Mouse (Mus musculus): ENCODE data around the gene Qrfpr.

Qrfpr gene

GRCm38 (mm10) chr3:36221743-36222682, at the start of gene Qrfpr:
Qrfpr (minus strand) TSS chr3:36222313.
- DNase-seq (ENCODE audit: low read depth in 1 of 2, low spot score in 2 of 2): no peak

- DNase-seq (ENCODE audit: low read depth in 1 of 2, low spot score in 2 of 2): no peak
Observed at GRCm38 (mm10) chr3:36263873-36264272, 41.8 kb upstream of the Qrfpr start.

DNA sequence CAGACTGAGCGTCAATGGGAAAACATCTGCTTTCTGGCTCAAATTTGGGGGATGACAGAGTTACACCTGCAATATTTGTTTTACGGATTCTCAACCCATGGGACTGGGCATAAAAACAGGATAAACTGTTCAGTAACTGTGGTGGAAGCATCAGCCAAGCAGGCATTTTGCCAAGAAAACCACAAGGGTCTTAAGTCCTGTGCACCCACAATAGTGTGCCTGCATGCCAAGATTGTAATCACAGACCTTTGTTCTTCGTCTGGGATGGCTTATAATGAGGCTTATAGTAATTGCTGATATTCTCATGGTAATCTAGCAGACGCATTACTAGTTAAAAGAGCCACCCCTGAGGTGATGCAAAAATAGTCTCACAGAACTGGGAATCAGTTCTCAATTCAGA, 41.2 kb upstream of the Qrfpr start:
- DNase-seq (ENCODE audit: low read depth in 1 of 2, low spot score in 2 of 2): no peak

DNA sequence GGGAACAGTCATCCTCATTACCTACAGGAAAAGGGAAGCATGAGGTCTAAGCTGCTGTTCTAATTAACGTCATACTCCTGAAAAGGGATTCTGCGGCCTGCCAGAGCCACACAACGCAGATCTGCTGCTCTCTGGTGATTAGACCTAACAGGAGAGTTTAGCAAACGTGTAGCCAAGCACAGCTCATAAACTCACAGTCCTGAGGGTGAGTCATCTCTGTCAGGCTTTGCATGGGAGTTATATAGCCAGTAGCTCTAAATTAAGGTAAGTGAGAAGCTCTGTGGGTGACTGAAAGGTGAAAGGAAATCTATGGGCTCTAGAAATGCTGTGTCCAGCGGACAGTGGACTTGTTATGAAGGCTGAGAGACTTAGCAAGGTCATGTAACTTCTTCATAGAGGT, 28.5 kb upstream of the Qrfpr start:
- DNase-seq (ENCODE audit: low read depth in 1 of 2, low spot score in 2 of 2): no peak

- DNase-seq (ENCODE audit: low read depth in 1 of 2, low spot score in 2 of 2): no peak
Observed at GRCm38 (mm10) chr3:36248446-36248845, 26.3 kb upstream of the Qrfpr start.

DNA sequence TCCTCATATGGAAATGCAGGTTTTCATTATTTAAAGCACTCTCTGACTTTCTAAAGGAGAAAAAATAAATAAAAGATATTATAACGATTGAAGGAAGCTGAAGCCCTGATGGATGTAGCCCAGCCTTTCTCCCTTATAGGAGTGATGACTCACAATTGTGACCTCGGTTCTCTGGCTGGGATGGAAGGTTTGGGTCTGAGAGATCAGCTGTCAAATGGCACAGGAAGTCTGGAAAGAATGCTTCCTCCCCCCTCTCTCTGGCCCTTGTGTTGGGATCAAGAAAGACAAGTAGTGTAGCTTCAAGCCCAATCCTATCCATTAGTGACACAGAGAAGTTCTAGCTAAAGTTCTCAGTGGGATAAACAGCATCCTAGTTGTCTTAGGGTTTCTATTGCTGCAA, 7.8 kb upstream of the Qrfpr start:
- DNase-seq (ENCODE audit: low read depth in 1 of 2, low spot score in 2 of 2): no peak

GRCm38 (mm10) chr3:36227246-36227645, 5.1 kb upstream of the Qrfpr start:
- no peak for DNase-seq (ENCODE audit: low read depth in 1 of 2, low spot score in 2 of 2)

DNA sequence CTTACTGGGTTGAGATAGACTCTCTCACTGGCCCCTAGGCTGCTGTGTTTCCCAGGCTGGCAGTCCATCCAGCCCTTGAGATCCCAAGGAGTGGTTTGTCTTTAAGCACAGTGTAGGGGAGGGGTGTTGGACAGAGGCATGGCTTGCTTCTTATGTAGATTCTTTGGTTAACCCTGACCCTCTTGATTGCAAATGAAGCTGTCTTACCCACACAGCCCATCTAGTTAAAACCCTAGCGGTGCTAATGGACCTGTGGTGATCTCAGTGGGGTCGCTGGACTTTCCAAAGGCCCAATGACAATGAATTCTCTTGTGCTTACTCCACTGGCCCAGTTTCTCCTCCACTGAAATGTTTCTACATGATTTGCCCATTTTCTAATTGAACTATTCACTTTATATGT, 1.2 kb upstream of the Qrfpr start:
- DNase-seq (ENCODE audit: low read depth in 1 of 2, low spot score in 2 of 2): no peak

DNA sequence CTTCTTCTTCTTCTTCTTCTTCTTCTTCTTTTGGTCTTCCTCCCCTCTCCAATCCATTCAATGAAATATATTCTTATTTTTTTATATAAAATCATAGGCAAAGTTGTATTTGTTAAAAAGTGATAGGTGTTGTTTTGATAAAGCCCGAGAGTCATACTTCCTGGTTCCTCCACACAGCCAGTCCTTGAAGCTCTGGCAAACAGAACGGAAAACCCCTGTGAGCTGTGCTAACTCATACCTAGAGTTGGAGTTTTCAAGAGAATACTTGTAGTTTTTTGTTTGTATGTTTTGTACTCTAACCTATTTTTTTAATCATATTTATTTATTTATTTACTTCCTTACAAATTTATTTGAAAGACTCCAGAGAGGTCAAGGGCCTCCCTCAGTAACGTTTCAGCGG, 9.4 kb downstream of the Qrfpr start:
- no peak for DNase-seq (ENCODE audit: low read depth in 1 of 2, low spot score in 2 of 2)

- DNase-seq (ENCODE audit: low read depth in 1 of 2, low spot score in 2 of 2): no peak
Observed at GRCm38 (mm10) chr3:36210939-36211338, 11.2 kb downstream of the Qrfpr start.

DNA sequence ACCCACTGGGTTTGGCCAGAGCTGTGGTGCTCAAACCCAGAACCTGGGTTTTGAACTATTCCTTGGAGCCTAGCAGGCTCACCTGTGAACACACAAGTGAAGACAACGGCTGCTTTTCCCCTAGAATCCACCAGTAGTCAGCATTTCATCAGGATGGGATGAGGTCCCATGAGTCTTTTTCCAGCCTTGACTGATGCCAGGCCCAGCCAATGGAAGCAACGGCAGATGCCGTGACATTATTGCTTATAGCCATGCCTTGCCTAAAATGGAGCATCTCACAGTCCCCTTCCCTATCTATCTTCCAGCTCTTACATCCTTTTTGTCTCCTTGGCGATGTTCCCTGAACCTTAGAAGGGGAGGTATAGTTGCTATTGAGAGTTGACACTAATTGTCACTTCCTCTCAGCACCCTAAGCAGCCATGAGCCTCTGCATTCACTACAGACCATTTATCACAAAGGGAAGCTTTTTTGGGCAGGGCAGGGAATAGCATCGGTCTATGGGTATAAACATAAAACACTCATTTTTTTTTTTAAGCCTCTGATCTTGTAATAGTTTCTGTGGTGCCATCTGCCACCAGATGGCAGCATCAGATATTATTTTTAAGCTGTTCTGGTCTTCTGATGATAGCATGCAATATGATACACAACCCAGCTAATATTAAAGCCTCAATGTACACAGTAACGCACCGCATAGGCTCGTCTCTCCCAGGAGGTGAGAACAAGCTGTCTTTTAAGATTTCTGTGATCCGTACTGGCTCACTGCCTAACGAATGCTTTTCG, 12.1 kb downstream of the Qrfpr start:
- no peak for DNase-seq (ENCODE audit: low read depth in 1 of 2, low spot score in 2 of 2)

DNA sequence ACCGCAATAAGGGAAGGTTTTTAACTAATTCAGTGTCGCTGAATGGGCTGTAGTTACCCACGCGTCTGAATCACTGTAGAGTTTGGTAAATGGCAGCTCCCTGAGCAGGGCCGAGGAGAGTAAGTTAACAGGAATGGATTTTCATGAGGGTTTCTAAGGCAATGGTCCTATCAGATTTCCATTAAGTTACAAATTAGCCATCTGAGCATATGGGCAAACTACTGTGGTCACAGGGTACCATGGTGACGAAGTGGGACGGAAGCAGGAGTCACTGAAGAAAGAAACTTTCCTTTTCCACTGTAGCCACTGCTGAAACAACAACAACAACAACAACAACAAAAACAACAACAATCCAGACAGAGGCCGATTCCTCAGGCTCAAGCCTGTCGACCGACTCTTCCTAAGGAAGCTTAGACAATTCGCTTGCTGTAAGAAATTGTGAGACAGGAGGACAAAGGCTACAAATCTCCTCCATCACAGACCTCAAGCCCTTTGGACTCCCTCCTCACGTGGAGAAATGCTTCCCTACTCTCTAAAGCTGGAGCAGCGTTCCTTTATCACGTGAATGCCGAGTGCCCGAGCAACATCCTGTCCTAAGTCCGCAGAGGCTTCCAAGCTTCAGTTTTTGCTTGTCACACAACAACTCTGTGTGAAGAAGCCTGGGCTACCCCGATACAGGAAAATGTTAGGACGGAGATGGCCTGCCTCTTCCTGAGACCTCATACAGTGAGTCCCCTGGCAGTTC, 14.4 kb downstream of the Qrfpr start:
- DNase-seq (ENCODE audit: low read depth in 1 of 2, low spot score in 2 of 2): no peak

DNA sequence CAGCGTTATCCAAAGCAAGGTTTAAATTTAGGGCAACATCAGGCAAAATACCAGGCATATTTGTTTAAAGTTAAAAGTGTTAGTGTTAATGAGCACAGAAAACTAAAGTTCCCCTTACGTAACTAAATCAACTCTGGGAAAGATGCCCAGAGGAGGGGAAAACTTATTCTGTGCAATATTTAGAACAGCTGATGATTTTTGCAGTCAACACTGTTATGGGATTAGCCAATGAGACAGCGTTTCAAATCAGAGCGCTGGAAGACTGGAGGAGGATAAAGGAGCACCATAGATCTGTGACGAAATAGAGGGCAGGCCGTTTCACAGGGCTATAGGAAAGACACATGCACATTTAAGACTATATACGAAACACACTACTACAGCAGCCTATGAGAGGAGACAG, 19.2 kb downstream of the Qrfpr start:
- no peak for DNase-seq (ENCODE audit: low read depth in 1 of 2, low spot score in 2 of 2)

GRCm38 (mm10) chr3:36201098-36201497, 21.0 kb downstream of the Qrfpr start:
- no peak for DNase-seq (ENCODE audit: low read depth in 1 of 2, low spot score in 2 of 2)

DNA sequence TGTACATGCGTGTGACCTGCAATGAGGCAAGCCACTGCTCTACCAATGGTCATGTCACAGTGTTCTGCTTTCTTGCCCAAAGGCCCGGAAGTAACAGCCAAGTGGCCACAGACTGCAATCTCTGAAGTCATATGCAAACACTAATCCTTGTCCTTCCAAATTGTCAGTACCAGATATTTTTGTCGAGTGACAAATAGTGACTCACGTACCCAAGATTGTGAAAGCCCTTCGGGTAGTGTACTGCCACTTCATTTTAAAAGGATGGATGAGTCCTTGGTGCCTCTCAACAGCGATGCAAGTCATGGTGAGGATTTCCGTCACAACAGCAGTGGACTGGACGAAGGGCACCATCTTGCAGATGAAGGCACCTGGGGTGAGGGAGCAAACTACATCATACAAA, 32.9 kb downstream of the Qrfpr start:
- DNase-seq (ENCODE audit: low read depth in 1 of 2, low spot score in 2 of 2): no peak

GRCm38 (mm10) chr3:36186510-36186909, 35.6 kb downstream of the Qrfpr start:
- no peak for DNase-seq (ENCODE audit: low read depth in 1 of 2, low spot score in 2 of 2)

DNA sequence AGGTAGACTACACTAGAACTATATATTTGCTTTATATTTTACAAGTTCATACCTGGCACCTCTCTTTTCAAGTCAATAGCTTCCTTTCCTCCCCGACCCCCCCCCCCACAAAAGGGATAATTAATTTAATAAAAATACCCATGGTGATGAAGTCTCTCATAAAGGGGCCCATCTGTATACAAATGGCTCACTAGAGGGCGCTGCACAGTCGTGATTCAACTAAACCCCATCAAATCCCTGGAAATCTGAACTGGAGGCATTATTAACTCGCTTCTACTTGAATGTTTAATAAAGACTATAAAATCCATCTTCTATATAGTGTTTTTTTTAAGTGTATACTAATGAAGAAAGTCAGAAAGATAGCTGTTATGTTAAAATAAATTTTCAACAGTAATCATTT, 40.6 kb downstream of the Qrfpr start:
- no peak for DNase-seq (ENCODE audit: low read depth in 1 of 2, low spot score in 2 of 2)

DNA sequence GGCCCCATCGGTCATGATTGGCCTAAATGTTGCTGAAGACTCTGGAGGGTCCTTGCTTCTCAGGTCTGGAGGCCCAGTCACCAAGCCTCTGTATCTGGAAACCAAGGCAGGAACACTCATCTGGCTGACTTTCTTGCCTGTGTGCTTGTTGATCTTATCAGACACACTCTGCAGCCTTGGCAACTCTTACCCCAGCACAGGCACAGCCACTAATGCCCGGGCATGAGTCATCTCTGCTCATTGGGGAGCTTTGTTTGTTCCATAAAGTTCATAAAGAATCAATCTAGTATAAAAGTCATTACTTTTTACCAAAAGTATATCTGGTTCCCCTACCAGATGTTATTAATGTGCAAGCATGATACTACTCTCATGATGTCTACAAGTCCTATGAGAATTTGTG, 48.4 kb downstream of the Qrfpr start:
- DNase-seq (ENCODE audit: low read depth in 1 of 2, low spot score in 2 of 2): no peak

DNA sequence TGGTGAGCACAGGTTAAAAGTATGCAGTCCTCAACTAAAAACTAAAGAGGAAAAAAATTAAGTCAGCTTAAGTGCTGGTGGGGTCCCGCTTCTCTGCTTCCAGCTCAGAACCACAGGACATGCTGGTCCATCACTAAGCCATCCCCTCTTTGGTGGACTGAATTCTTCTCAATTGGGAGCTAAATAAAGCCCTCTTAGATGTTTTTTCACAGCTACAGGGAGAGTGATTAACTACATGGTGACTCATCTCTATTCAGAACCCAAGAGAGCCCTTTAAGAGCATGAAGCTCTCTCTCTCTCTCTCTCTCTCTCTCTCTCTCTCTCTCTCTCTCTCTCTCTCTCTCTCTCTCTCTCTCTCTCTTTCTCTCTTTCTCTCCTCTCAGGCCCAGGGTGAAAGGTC, 50.8 kb downstream of the Qrfpr start:
- DNase-seq (ENCODE audit: low read depth in 1 of 2, low spot score in 2 of 2): no peak

DNA sequence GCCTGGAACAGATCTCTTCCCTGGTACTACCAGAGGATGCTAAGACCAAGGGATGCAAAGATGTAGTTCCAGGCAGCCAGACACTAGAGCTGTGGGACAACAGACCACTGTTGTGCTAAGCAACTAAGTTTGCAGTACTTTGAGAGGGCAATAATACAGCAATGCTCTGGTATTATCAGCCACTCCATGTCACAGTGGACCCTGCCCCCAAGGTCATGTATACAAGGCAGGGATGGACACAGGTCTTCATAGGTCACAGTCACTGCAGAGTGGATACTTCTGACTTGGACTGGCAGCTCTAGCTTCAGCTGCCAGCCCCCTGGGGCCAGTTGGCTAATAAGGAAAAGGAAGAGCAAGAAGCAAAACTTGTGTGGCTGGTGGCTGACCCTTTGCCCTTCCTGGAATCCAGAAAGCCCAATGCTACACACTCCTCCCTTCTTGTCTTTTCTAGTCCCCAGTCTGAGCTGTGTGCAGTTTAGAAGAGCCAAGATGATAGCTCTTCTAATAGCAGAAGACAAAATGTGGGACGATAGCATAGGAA, 51.4 kb downstream of the Qrfpr start:
- no peak for DNase-seq (ENCODE audit: low read depth in 1 of 2, low spot score in 2 of 2)

GRCm38 (mm10) chr3:36155268-36155667, 66.8 kb downstream of the Qrfpr start:
- no peak for DNase-seq (ENCODE audit: low read depth in 1 of 2, low spot score in 2 of 2)
